Mouse (Mus musculus) cerebellum, adult 2 months (tissue): ENCODE measurements at regions not wholly inside any gene's neighbourhood (a gene's known extent, or its start where the extent isn't known, plus 50 kb on each side); places are given as distances from the start of the nearest gene placed in this dataset.

Experiments used
- CTCF ChIP-seq: fragments of 200-500 bp; IDR thresholded peaks from 2 replicates; pipeline ENCODE4 v1.5.1; 2011; ENCODE audit warnings: low read depth, mild to moderate bottlenecking, control low read depth, low read length, moderate library complexity, borderline replicate concordance; ENCODE audit not compliant: insufficient read depth
- POLR2A ChIP-seq: fragments of 200-500 bp; IDR thresholded peaks from 2 replicates; pipeline ENCODE4 v1.6.1; 2011; ENCODE audit warnings: low read length, control low read depth, borderline replicate concordance; ENCODE audit not compliant: insufficient read depth

- TF ChIP-seq CTCF = no peak
- no peak for TF ChIP-seq POLR2A
Observed at GRCm38 (mm10) chr12:9133890-9134870, 104.4 kb downstream of the Ttc32 start.
